Mouse (Mus musculus) olfactory bulb, adult 2 months (tissue): ENCODE measurements around the gene Stk17b.

Experiments used
- CTCF ChIP-seq: fragments of 200-500 bp; IDR thresholded peaks from 2 replicates; pipeline ENCODE4 v1.5.1; 2012; ENCODE audit warnings: low read depth, mild to moderate bottlenecking, low read length, moderate library complexity; ENCODE audit not compliant: insufficient read depth
- POLR2A ChIP-seq: fragments of 200-500 bp; IDR thresholded peaks from 2 replicates; pipeline ENCODE4 v1.6.1; 2012; ENCODE audit warnings: mild to moderate bottlenecking, low read depth, low read length, moderate library complexity; ENCODE audit not compliant: insufficient read depth

GRCm38 (mm10) chr1:53794279-53794678 lies 9.3 kb upstream of the Stk17b start:
- TF ChIP-seq CTCF (no peak), POLR2A (no peak)
